Mouse (Mus musculus): ENCODE data around the gene Gm21985.

The Gm21985 gene

GRCm38 (mm10) chr2:112266242-112266592 lies at the start of gene Gm21985:
Gene Gm21985 (plus strand): TSS chr2:112266314.
- DNase-seq (ENCODE audit: low read depth, low spot score): peak; percentile 54

- no peak for DNase-seq (ENCODE audit: low read depth, low spot score)
Observed at GRCm38 (mm10) chr2:112217614-112218013, 48.5 kb upstream of the Gm21985 start.

GRCm38 (mm10) chr2:112220880-112221279 lies 45.2 kb upstream of the Gm21985 start:
- no peak for DNase-seq (ENCODE audit: low read depth, low spot score)

GRCm38 (mm10) chr2:112222607-112223006 lies 43.5 kb upstream of the Gm21985 start:
- peak; percentile 61 for DNase-seq (ENCODE audit: low read depth, low spot score)

- no peak for DNase-seq (ENCODE audit: low read depth, low spot score)
Observed at GRCm38 (mm10) chr2:112224356-112224755, 41.8 kb upstream of the Gm21985 start.

- no peak for DNase-seq (ENCODE audit: low read depth, low spot score)
Observed at GRCm38 (mm10) chr2:112232623-112233022, 33.5 kb upstream of the Gm21985 start.

- no peak for DNase-seq (ENCODE audit: low read depth, low spot score)
Observed at GRCm38 (mm10) chr2:112236620-112237019, 29.5 kb upstream of the Gm21985 start.

GRCm38 (mm10) chr2:112238006-112238405 lies 28.1 kb upstream of the Gm21985 start:
- DNase-seq (ENCODE audit: low read depth, low spot score): no peak

- DNase-seq (ENCODE audit: low read depth, low spot score): peak; percentile 85
Observed at GRCm38 (mm10) chr2:112239212-112239934, 26.7 kb upstream of the Gm21985 start, which contains the start of gene Lpcat4. Gene Lpcat4 (plus strand): TSS chr2:112239468.

GRCm38 (mm10) chr2:112239935-112240721 lies 26.0 kb upstream of the Gm21985 start:
- DNase-seq (ENCODE audit: low read depth, low spot score): peak; percentile 70

- no peak for DNase-seq (ENCODE audit: low read depth, low spot score)
Observed at GRCm38 (mm10) chr2:112241787-112242186, 24.3 kb upstream of the Gm21985 start.

GRCm38 (mm10) chr2:112245307-112245706 lies 20.8 kb upstream of the Gm21985 start:
- no peak for DNase-seq (ENCODE audit: low read depth, low spot score)

GRCm38 (mm10) chr2:112246193-112246592 lies 19.9 kb upstream of the Gm21985 start:
- DNase-seq (ENCODE audit: low read depth, low spot score): no peak

- DNase-seq (ENCODE audit: low read depth, low spot score): no peak
Observed at GRCm38 (mm10) chr2:112247323-112247722, 18.8 kb upstream of the Gm21985 start.

- DNase-seq (ENCODE audit: low read depth, low spot score): no peak
Observed at GRCm38 (mm10) chr2:112249780-112250453, 16.2 kb upstream of the Gm21985 start.

GRCm38 (mm10) chr2:112254675-112255515 lies 11.2 kb upstream of the Gm21985 start:
- no peak for DNase-seq (ENCODE audit: low read depth, low spot score)

- DNase-seq (ENCODE audit: low read depth, low spot score): peak; percentile 48
Observed at GRCm38 (mm10) chr2:112259241-112259962, 6.7 kb upstream of the Gm21985 start, which contains the start of gene Nutm1. Gene Nutm1 (minus strand): TSS chr2:112259291.

- DNase-seq (ENCODE audit: low read depth, low spot score): peak; percentile 87
Observed at GRCm38 (mm10) chr2:112261748-112262653, 4.1 kb upstream of the Gm21985 start, which contains the start of gene Nop10. Gene Nop10 (plus strand): TSS chr2:112261926.

- peak; percentile 38 for DNase-seq (ENCODE audit: low read depth, low spot score)
Observed at GRCm38 (mm10) chr2:112262779-112263295, 3.3 kb upstream of the Gm21985 start.

Data from CD4-positive helper T cell, adult 2 months (primary cell).